Mouse (Mus musculus) kidney, postnatal 0 days (tissue): Measurements from ENCODE around the gene Pcolce2. TPM values are rescaled to one million over a fixed set of nuclear protein-coding genes. Genes with fewer than 3 reads are reported as not detected.

Experiments used
- ATAC-seq: fragments of 200-750 bp; cut with Nextera tagmentation; replicated peaks from 2 replicates; pipeline ENCODE4 v1.8.0; 2017; ENCODE audit warnings: low read depth, moderate number of reproducible peaks, moderate TSS enrichment, moderate library complexity; ENCODE audit not compliant: low FRiP score
- DNase-seq: peaks from one replicate; pipeline ENCODE4 v3.0.0-alpha.2; 2016; ENCODE audit warnings: low spot score
- H3K27ac ChIP-seq: fragments of 300-500 bp; sonication (generic); 2 replicates; pipeline ENCODE4 v1.5.1; 2014; ENCODE audit warnings: mild to moderate bottlenecking
- H3K27me3 ChIP-seq: fragments of 300-500 bp; sonication (generic); 2 replicates; pipeline ENCODE4 v1.6.1; 2014; ENCODE audit warnings: low read length, mixed read lengths; ENCODE audit not compliant: insufficient read depth
- H3K36me3 ChIP-seq: fragments of 300-500 bp; sonication (generic); 2 replicates; pipeline ENCODE4 v1.6.1; 2014; ENCODE audit warnings: low read length, mixed read lengths; ENCODE audit not compliant: insufficient read depth
- H3K4me1 ChIP-seq: fragments of 300-500 bp; sonication (generic); replicated peaks from 2 replicates; pipeline ENCODE4 v1.6.1; 2014; ENCODE audit warnings: antibody characterized with exemption, low read length, mixed read lengths; ENCODE audit not compliant: insufficient read depth
- H3K4me2 ChIP-seq: fragments of 300-500 bp; sonication (generic); 2 replicates; pipeline ENCODE4 v1.6.1; 2014; ENCODE audit warnings: mild to moderate bottlenecking, low read length, moderate library complexity, mixed read lengths
- H3K4me3 ChIP-seq: fragments of 300-500 bp; sonication (generic); replicated peaks from 2 replicates; pipeline ENCODE4 v1.5.1; 2014; ENCODE audit warnings: low read depth, low read length
- H3K9ac ChIP-seq: fragments of 300-500 bp; sonication (generic); 2 replicates; pipeline ENCODE4 v1.6.1; 2014; ENCODE audit warnings: low read depth, low read length
- H3K9me3 ChIP-seq: fragments of 300-500 bp; sonication (generic); replicated peaks from 2 replicates; pipeline ENCODE4 v1.6.1; 2016; ENCODE audit warnings: low read length, inconsistent platforms, mixed read lengths
- CTCF ChIP-seq: IDR thresholded peaks from 2 replicates; pipeline ENCODE4 v1.5.1; 2016; ENCODE audit warnings: antibody characterized with exemption, low read depth, mild to moderate bottlenecking, moderate library complexity
- WGBS: fragments of 180-500 bp; shearing (Covaris S2); extraction: QIAGEN DNeasy Blood & Tissue Kit; methylation state at CpG from one replicate; pipeline ENCODE4 v1.1.7; 2014; 5-methylcytosine and 5-hydroxymethylcytosine counted together
- polyA plus RNA-seq: library from polyadenylated mRNA; unstranded; fragments of >200 nt; fragmentation: Nextera tagmentation; extraction: Ambion mirVana; gene quantifications from 2 replicates; pipeline ENCODE4 v1.2.1, GENCODE M21; 2015

Gene Pcolce2
- polyA plus RNA-seq, 1 experiment from 2014 or later = 0.88 TPM

- no peak overlapping the region for H3K4me3 ChIP-seq
- H3K9ac ChIP-seq = no peak overlapping the region
- no peak overlapping the region for H3K27ac ChIP-seq
- H3K36me3 ChIP-seq = no peaks in the 10 kb centered on the region
- H3K27me3 ChIP-seq = no peaks in the 10 kb centered on the region
- no peak overlapping the region for H3K4me2 ChIP-seq
- TF ChIP-seq CTCF = no peak
- no peak for ATAC-seq
- H3K9me3 ChIP-seq = no peaks in the 10 kb centered on the region
- 90% methylated on average over 8 of the region's 8 CpGs for WGBS
- H3K4me1 ChIP-seq = no peaks in the 10 kb centered on the region
- DNase-seq = no peak
Observed at GRCm38 (mm10) chr9:95645926-95646325, 8.5 kb downstream of the Pcolce2 start.

- 80% methylated on average over 6 of the region's 6 CpGs for WGBS
- no peaks in the 10 kb centered on the region for H3K4me1 ChIP-seq
- TF ChIP-seq CTCF = no peak
- no peak overlapping the region for H3K4me3 ChIP-seq
- no peak for DNase-seq
- H3K9me3 ChIP-seq = no peaks in the 10 kb centered on the region
- H3K9ac ChIP-seq = no peak overlapping the region
- no peak for ATAC-seq
- no peak overlapping the region for H3K27ac ChIP-seq
- H3K27me3 ChIP-seq = no peaks in the 10 kb centered on the region
- H3K4me2 ChIP-seq = no peak overlapping the region
- no peaks in the 10 kb centered on the region for H3K36me3 ChIP-seq
Observed at GRCm38 (mm10) chr9:95653363-95653762, 16.0 kb downstream of the Pcolce2 start.

DNA sequence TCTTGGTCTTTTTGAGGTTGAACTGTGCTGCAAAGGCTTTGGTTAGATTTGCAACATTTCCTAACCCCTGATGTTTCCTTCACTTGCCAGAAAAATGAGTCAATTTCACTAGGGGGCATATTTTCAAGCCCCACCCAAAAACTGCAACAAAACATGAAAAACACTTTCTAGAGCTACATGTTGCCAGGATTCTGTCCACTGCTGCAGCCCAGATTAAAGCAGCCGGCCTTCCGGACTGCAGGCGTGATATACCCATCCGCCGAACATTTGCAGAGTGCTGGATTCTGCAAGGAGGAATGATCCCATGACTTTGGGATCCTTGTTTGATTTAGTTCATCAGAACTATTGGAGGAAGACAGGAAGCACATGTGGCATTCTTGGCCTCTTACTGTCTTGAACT lies 17.0 kb downstream of the Pcolce2 start:
- no peaks in the 10 kb centered on the region for H3K4me1 ChIP-seq
- no peaks in the 10 kb centered on the region for H3K36me3 ChIP-seq
- no peaks in the 10 kb centered on the region for H3K27me3 ChIP-seq
- no peak for DNase-seq
- H3K9me3 ChIP-seq = no peaks in the 10 kb centered on the region
- WGBS = 92% methylated on average over 5 of the region's 5 CpGs
- ATAC-seq = no peak
- H3K4me3 ChIP-seq = no peak overlapping the region
- TF ChIP-seq CTCF = no peak
- no peak overlapping the region for H3K9ac ChIP-seq
- H3K27ac ChIP-seq = no peak overlapping the region
- no peak overlapping the region for H3K4me2 ChIP-seq

DNA sequence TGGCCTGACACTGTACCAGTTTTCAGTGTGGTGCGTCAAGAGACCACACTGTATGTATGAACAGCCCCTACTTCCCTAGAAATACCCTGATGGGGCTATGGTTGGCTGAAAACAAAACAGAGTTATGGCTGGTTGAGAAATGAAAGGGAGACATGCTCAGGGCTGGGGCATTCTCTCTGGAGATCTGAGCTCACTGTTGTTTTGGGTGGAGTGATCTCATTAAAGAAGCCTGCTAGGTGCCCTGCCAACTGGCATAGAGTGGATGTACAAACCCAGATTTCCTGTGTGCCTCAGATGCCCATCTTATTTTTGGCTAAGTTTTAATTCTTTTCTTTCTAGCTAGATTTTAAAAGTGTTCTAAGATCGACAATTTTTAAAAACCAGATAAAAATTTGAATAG lies 20.5 kb downstream of the Pcolce2 start:
- Histone ChIP-seq H3K27me3 (no peaks in the 10 kb centered on the region), H3K27ac (no peak overlapping the region), H3K4me3 (no peak overlapping the region), H3K4me2 (no peak overlapping the region), H3K9ac (no peak overlapping the region), H3K36me3 (no peaks in the 10 kb centered on the region), H3K4me1 (no peaks in the 10 kb centered on the region), H3K9me3 (no peaks in the 10 kb centered on the region)
- no peak for ATAC-seq
- TF ChIP-seq CTCF = no peak
- DNase-seq = no peak
- WGBS = 86% methylated on average over 2 of the region's 2 CpGs

GRCm38 (mm10) chr9:95664290-95664989 lies 27.0 kb downstream of the Pcolce2 start:
- Histone ChIP-seq H3K4me1 (no peaks in the 10 kb centered on the region), H3K27ac (no peak overlapping the region), H3K9ac (no peak overlapping the region), H3K4me3 (no peak overlapping the region), H3K36me3 (no peaks in the 10 kb centered on the region), H3K27me3 (no peaks in the 10 kb centered on the region), H3K9me3 (no peaks in the 10 kb centered on the region), H3K4me2 (no peak overlapping the region)
- no peak for TF ChIP-seq CTCF
- DNase-seq = no peak
- no peak for ATAC-seq
- WGBS = 47% methylated on average over 10 of the region's 10 CpGs

DNA sequence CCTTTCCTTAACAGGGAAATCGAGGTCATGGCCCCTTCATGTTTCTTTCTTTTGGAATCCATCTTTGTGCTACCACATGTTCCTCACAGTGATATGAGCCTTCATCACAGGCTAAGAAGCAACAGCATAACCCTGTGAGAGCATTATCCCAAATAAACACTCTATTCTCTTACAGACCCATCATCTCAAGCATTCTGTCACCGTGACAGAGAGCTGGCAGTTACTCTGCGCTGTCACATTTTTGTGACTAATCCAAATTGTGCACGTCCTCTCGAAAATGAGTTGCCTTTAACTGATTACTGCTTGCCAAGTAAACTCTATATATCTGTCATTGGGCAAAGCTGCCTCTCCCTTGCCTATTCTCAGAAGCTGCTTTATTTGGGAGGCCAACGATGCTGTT lies 28.4 kb downstream of the Pcolce2 start:
- H3K27ac ChIP-seq = no peak overlapping the region
- no peaks in the 10 kb centered on the region for H3K27me3 ChIP-seq
- DNase-seq (no peak), ATAC-seq (no peak)
- H3K4me3 ChIP-seq = no peak overlapping the region
- H3K9ac ChIP-seq = no peak overlapping the region
- H3K4me1 ChIP-seq = no peaks in the 10 kb centered on the region
- WGBS = 79% methylated on average over 6 of the region's 6 CpGs
- no peak overlapping the region for H3K4me2 ChIP-seq
- H3K36me3 ChIP-seq = no peaks in the 10 kb centered on the region
- no peak for TF ChIP-seq CTCF
- no peaks in the 10 kb centered on the region for H3K9me3 ChIP-seq

DNA sequence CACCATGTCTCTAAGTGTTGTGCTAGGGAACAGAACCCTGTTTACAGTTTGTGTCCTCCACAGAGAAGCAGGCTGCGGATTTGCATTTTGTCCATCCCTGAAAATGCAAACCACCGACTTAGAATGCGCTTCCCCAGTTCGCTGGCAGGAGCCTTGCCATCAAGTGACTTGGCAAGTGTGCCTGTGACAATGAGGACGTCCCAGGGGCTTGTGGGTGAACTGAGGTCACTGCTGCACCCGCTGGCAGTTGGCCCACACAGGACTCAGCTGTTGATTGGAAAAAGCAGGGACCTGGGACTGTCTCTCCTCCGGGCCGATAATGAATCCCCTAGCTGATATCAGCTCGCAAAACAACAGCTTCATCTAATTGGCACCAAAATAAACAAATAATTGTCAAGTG lies 30.4 kb downstream of the Pcolce2 start:
- DNase-seq (no peak), ATAC-seq (no peak)
- H3K27ac ChIP-seq = no peak overlapping the region
- 64% methylated on average over 9 of the region's 9 CpGs for WGBS
- no peaks in the 10 kb centered on the region for H3K9me3 ChIP-seq
- no peak for TF ChIP-seq CTCF
- H3K27me3 ChIP-seq = no peaks in the 10 kb centered on the region
- H3K36me3 ChIP-seq = no peaks in the 10 kb centered on the region
- H3K4me2 ChIP-seq = no peak overlapping the region
- H3K9ac ChIP-seq = no peak overlapping the region
- H3K4me3 ChIP-seq = no peak overlapping the region
- H3K4me1 ChIP-seq = no peaks in the 10 kb centered on the region
